Mouse (Mus musculus) spleen, adult 2 months (tissue): Measurements from ENCODE around the gene Ttll12. TPM values are rescaled to one million over a fixed set of nuclear protein-coding genes. Genes with fewer than 3 reads are reported as not detected.

Source experiments
- DNase-seq, 2 experiments: peaks; one replicate each; pipeline versions ENCODE4 v3.0.0 to v3.0.0-alpha.2; 2012 to 2021; ENCODE audit warnings: low spot score in 2 of 2, low read depth in 1 of 2
- H3K27ac ChIP-seq: fragments of 200-500 bp; 2 replicates; pipeline ENCODE4 v1.5.1; 2012; ENCODE audit warnings: low read length, inconsistent platforms; ENCODE audit not compliant: insufficient read depth
- H3K27me3 ChIP-seq: fragments of 200-500 bp; 2 replicates; pipeline ENCODE4 v1.6.1; 2012; ENCODE audit warnings: mild to moderate bottlenecking, moderate library complexity, low read length, inconsistent platforms; ENCODE audit not compliant: control insufficient read depth, insufficient read depth
- H3K36me3 ChIP-seq: fragments of 200-500 bp; 2 replicates; pipeline ENCODE4 v1.6.1; 2012; ENCODE audit warnings: mild to moderate bottlenecking, low read length, inconsistent platforms; ENCODE audit not compliant: control insufficient read depth, insufficient read depth
- H3K4me1 ChIP-seq: fragments of 200-500 bp; 2 replicates; pipeline ENCODE4 v1.6.1; 2011; ENCODE audit warnings: inconsistent platforms; ENCODE audit not compliant: control insufficient read depth, insufficient read depth, insufficient read length
- H3K4me3 ChIP-seq: fragments of 200-500 bp; 2 replicates; pipeline ENCODE4 v1.5.1; 2011; ENCODE audit warnings: mild to moderate bottlenecking, inconsistent platforms; ENCODE audit not compliant: insufficient read depth, insufficient read length; ENCODE audit errors: extremely low read depth
- CTCF ChIP-seq: fragments of 200-500 bp; IDR thresholded peaks from 2 replicates; pipeline ENCODE4 v1.5.1; 2011; ENCODE audit warnings: mild to moderate bottlenecking, inconsistent platforms; ENCODE audit not compliant: insufficient read depth, insufficient read length, insufficient replicate concordance; ENCODE audit errors: extremely low read depth
- POLR2A ChIP-seq: fragments of 200-500 bp; IDR thresholded peaks from 2 replicates; pipeline ENCODE4 v1.6.1; 2011; ENCODE audit warnings: low read depth, low read length, inconsistent platforms
- WGBS: fragments of 180-500 bp; shearing (Covaris S2); methylation state at CpG from one replicate; pipeline ENCODE4 v1.1.7; 2018; 5-methylcytosine and 5-hydroxymethylcytosine counted together
- polyA plus RNA-seq: library from polyadenylated mRNA; depleted of rRNA; stranded (reverse); fragments of >200 nt; gene quantifications from 2 replicates; pipeline ENCODE4 v1.2.3, GENCODE M21; 2012

Ttll12 gene
- polyA plus RNA-seq, 1 experiment = 19.9 TPM

DNA sequence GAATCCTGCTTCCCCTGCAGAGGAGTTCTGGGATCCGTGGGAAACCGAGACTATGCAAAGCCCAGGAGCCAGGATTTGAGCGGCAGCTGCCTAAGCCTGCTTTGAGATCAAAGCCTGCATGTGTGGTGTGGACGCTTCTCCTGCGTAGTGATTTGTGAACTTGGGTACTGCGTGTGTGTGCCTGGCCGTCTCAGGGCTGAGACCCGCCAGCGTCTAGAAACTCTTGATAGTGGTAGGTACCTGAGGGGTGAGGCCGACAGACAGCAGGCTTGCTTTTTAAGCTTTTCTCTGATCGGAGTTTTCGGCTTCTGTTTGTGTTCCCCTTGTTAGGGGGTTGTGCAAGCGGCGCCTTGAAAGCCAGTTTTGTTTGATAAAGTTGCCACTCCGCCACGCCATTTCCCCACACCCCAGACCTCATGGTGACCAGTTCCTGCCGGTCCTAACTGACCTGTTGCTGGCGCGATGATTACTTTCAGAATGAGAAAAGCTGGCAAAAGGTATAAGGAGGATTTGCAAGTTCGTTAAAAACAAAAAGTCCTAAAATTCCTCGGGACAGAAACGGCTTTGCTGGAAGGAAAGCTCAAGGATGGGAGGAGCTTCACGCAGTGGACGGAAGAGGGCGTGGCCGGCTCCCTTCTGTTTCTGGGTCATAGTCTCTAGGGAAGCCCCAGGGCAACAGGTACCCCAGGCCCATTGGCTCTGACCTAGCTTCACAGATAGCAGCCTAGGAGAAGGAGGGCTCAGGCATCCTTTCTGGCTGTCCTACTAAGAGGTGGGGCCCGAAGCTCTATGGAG lies 30.9 kb downstream of the Ttll12 start:
- no peaks in the 10 kb centered on the region for H3K36me3 ChIP-seq
- TF ChIP-seq CTCF = no peak
- no peak for TF ChIP-seq POLR2A
- 3% methylated on average over 27 of the region's 27 CpGs for WGBS
- no peaks in the 10 kb centered on the region for H3K27me3 ChIP-seq
- peaks cover 7% of the 10 kb centered on the region; the same call in 1 of the 2 replicates for H3K4me1 ChIP-seq
- DNase-seq = peak in 1 of 2 experiments; percentile 32
- peak overlapping the region; percentile 81 for H3K4me3 ChIP-seq
- H3K27ac ChIP-seq = peak overlapping the region; percentile 91

DNA sequence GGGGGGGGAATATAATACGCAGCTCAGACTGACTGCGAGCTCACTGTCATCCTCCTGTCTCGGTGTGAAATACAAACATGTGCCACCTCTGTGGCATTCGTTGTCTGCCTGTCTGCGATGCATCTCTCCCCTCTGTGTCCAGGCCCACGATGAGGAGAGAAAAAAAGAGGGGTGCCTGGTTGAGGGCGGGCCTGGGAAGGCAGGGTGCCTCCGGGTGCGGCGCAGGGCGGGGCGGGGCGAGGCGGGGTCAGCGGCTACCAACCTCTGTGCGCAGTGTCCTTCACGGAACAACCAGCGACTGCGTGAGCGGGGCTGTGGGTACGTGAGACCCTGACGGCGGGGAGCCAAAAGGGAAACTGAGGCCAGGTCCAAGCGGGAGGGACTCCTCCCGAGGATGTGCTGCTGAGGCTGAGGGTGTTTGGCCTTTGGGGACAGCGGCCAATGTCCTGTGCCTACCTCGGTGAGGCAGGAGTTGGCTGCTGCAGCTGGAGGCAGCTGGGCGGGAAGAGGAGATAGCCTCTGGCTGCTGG lies 31.6 kb downstream of the Ttll12 start, which contains the start of the genes Tspo and Mcat:
Gene Tspo (plus strand): TSS at position 266 of the 530 bp plus-strand sequence.
Gene Mcat (minus strand): TSS at position 461 of the 530 bp plus-strand sequence.
- TF ChIP-seq POLR2A = no peak
- TF ChIP-seq CTCF = no peak
- Histone ChIP-seq H3K27me3 (no peaks in the 10 kb centered on the region), H3K27ac (peak within 1 kb of the TSS; percentile 91), H3K36me3 (no peaks in the 10 kb centered on the region), H3K4me3 (peak within 1 kb of the TSS; percentile 81), H3K4me1 (peaks cover 7% of the 10 kb centered on the region; the same call in 1 of the 2 replicates)
- DNase-seq = peak in 1 of 2 experiments; percentile 74
- WGBS = under 1% methylated on average over 28 of the region's 28 CpGs

DNA sequence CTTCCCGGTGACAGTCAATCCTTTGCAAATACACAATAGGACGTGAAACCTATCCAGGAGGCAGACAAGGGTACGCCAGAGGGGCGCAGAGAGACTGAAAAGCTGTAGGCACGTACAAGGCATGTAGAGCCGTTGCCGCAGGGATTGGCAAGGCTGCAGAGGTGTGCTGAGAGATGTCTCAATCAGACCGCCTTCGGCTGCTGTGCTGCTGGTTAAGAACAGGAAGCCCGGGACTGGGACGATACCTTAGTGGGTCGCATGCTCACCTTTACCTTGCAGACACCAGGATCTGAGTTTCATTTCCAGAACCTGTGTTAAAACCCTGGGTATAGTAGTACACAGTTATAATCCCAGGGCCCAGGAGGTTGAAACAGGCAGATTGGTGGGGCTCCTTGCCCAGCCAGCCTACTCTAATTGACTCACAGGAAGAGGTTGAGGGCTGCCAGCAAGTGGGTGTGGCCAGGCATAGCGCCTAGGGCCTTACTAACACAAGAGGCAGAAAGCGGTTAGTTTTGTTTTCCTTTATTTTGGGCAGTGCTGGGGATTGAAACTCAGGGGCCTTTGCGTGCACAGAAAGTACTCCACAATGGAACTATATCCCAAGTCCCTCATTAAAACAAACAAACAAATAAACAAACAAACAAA lies 32.2 kb downstream of the Ttll12 start:
- H3K27me3 ChIP-seq = no peaks in the 10 kb centered on the region
- TF ChIP-seq POLR2A (peak; percentile 28), CTCF (no peak)
- H3K4me1 ChIP-seq = peaks cover 7% of the 10 kb centered on the region; the same call in 1 of the 2 replicates
- H3K4me3 ChIP-seq = peak overlapping the region; percentile 81
- DNase-seq = peak; percentile 58 to 77
- 16% methylated on average over 15 of the region's 15 CpGs for WGBS
- no peaks in the 10 kb centered on the region for H3K36me3 ChIP-seq
- H3K27ac ChIP-seq = peak overlapping the region; percentile 91

DNA sequence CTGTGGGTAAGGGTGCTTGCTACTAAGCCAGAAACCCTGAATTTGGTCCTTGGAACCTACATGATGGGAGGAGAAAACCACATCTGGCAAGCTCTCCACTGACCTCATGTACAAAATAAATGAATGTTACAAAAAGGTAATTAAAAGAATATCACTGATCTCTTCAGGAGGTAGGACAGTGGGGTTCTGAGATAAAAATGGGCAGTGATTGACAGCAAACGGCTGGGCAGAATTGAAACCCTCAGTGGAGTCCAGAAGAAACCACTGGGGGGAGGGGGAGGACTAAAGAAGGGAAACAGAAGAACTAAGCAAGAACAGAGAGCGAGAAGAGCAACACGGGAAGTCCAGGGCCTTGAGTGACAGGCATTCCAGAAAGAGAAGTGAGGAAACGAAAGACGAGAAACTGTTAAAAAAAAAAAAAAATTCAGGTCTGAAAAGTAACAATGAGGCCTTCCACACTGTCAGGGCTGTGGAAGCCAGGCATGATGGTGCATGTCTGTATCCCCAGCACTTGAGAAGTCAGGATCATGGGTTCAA lies 33.9 kb downstream of the Ttll12 start:
- TF ChIP-seq CTCF = no peak
- no peak for TF ChIP-seq POLR2A
- Histone ChIP-seq H3K36me3 (no peaks in the 10 kb centered on the region), H3K27ac (no peak overlapping the region), H3K27me3 (no peaks in the 10 kb centered on the region), H3K4me1 (peaks cover 9% of the 10 kb centered on the region; the same call in 1 of the 2 replicates), H3K4me3 (no peak overlapping the region)
- 30% methylated on average over 5 of the region's 5 CpGs for WGBS
- no peak for DNase-seq

DNA sequence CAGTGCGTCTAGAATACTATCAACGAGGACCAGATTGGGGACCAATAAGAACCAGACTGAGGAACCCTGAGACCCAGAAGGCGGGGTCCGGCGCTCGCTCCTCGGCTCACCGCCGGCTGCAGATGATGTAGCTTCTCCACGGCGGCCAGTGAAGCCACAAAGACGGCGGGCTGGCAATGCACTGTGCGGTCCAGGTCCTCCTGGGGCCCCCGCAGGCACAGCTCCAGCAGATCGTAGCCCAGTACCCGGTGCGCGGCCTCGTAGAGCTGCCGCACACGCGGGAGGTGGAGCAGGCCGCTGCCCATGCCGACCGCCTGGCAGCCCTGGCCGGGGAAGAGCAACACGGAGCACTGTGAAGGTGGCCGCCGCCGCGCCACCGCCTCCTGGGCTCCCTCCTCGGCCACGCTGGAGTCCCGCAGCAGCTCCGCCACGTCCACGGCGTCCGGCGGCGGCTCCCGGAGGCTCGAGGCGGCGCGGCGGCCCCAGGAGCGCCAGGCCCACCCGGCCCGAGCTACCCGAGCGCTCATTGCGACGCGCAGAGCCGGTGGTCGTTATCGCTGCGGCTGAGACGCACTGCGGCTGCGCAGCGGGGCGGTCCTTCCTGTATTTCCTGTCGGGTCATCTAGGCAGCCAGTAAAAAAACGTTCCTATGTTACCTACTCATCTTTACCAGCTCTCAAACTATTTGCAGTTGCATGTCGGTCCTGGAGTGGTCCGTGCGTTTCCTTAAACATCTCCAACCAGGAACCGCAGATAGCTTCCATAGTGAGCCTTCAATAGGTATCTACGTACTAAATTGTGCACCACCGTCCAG lies 39.6 kb downstream of the Ttll12 start:
- H3K4me3 ChIP-seq = peak overlapping the region; percentile 95
- H3K36me3 ChIP-seq = no peaks in the 10 kb centered on the region; the same call in 1 of the 2 replicates
- DNase-seq = peak; percentile 64 to 83
- peak overlapping the region; percentile 91 for H3K27ac ChIP-seq
- no peaks in the 10 kb centered on the region for H3K27me3 ChIP-seq
- H3K4me1 ChIP-seq = peaks cover 5% of the 10 kb centered on the region; the same call in 1 of the 2 replicates
- TF ChIP-seq CTCF (no peak), POLR2A (peak; percentile 59)
- under 1% methylated on average over 73 of the region's 74 CpGs for WGBS

DNA sequence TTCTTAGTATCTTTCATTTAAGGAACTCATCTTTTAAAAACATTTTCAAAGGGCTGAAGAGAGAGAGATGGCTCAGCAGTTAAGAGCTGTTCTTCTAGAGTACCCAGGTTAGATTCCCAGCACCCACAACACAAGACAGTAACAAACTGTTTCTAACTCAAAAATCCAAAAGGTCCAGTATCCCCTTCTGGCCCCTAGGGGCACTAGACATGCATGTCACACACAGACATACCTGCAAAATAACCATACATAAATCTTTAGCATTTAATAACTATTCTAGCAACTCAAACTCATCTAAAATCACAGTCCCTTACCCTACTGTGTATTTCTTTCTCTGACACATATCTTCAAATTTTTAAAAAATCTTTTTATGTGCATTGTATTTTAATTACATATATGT lies 41.1 kb downstream of the Ttll12 start:
- no peak for TF ChIP-seq POLR2A
- no peak for TF ChIP-seq CTCF
- Histone ChIP-seq H3K36me3 (peaks cover 2% of the 10 kb centered on the region; the same call in 1 of the 2 replicates), H3K4me1 (peaks cover 5% of the 10 kb centered on the region; the same call in 1 of the 2 replicates), H3K27me3 (no peaks in the 10 kb centered on the region), H3K4me3 (no peak overlapping the region), H3K27ac (no peak overlapping the region)
- DNase-seq = no peak
